Mouse (Mus musculus) E14TG2a.4 (cell line): ENCODE data around the gene Nisch.

ENCODE experiments used
- H3K27me3 ChIP-seq: 2 replicates; pipeline ENCODE4 v1.6.1; 2014; ENCODE audit warnings: low read length, control low read depth; ENCODE audit not compliant: insufficient read depth
- H3K36me3 ChIP-seq: 2 replicates; pipeline ENCODE4 v1.6.1; 2014; ENCODE audit warnings: low read length, control low read depth; ENCODE audit not compliant: insufficient read depth
- H3K4me1 ChIP-seq: replicated peaks from 2 replicates; pipeline ENCODE4 v1.6.1; 2014; ENCODE audit warnings: low read depth, low read length, control low read depth
- H3K4me3 ChIP-seq: replicated peaks from 2 replicates; pipeline ENCODE4 v1.5.1; 2014; ENCODE audit warnings: mild to moderate bottlenecking, low read length
- H3K9me3 ChIP-seq: 2 replicates; pipeline ENCODE4 v1.6.1; 2014; ENCODE audit warnings: low read length, control low read depth
- CTCF ChIP-seq: conservative IDR thresholded peaks from 2 replicates; pipeline ENCODE4 v1.5.1; 2014; ENCODE audit warnings: low read length
- NANOG ChIP-seq: IDR thresholded peaks from 2 replicates; pipeline ENCODE4 v1.6.1; 2014; ENCODE audit warnings: borderline replicate concordance, low read length, mixed read lengths
- POU5F1 ChIP-seq: IDR thresholded peaks from 2 replicates; pipeline ENCODE4 v1.6.1; 2014; ENCODE audit warnings: low read length, borderline replicate concordance

Gene Nisch

DNA sequence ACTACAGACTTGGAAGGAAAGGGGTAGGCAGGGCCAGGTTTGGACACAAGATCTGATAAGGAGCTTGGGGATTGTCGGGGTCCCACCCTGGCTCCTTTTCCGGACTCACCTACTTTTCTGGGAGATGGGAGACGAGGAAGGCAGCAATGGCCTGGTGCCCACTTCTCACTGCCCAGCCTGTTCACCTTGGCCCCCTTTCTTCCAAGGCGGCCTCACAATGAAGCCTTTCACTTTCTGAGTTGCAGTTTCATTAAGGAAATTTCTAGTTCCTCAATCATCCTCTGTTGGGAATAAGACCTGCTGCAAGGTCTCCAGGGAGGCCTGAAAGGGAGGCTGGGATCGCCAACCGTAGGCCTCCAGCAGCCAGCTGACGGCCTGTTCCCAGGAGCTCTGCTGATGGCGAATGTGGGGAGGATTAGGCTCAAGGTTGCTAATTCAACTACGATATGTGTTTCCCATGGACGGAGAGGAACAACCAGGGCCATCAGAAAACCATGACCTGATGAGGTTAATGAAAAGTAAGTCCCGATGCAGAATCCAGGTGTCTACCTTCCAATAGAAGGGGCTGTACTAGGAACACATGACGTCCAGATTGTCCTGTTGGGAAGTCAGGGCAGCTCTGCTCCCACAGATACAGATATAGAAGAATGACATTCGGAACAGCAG lies 15.8 kb upstream of the Nisch start:
- no peak for TF ChIP-seq CTCF
- no peak for TF ChIP-seq NANOG
- TF ChIP-seq POU5F1, result no peak
- Histone ChIP-seq H3K9me3 (no peaks in the 10 kb centered on the region), H3K36me3 (no peaks in the 10 kb centered on the region)

DNA sequence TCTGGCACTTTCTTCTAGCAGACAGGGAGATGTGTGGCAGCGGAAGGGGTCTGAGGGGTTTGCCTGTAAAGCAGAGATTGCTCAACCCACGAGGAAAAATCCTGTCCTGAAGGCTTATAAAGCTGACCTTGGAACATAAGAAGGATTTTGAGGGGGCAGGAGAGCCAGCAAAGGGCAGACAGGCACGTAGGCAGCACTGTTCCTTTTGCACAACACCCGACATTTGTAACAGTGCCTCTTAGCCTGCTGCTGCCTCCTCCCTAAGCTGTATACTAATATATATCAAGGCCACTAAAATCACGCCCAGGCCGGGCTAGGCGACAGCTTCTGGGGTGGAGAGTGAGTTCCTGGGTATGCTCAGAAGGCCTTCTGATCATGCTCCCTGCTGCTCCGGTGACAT lies 13.7 kb upstream of the Nisch start:
- Histone ChIP-seq H3K27me3 (peaks cover 80% of the 10 kb centered on the region), H3K4me3 (no peak overlapping the region), H3K36me3 (no peaks in the 10 kb centered on the region), H3K9me3 (no peaks in the 10 kb centered on the region), H3K4me1 (peaks cover 51% of the 10 kb centered on the region)
- no peak for TF ChIP-seq NANOG
- TF ChIP-seq CTCF, result no peak
- TF ChIP-seq POU5F1, result no peak

More for the DNA sequence above, 15.8 kb upstream of the Nisch start:
- Histone ChIP-seq H3K4me3 (no peak overlapping the region), H3K27me3 (peaks cover 60% of the 10 kb centered on the region), H3K4me1 (peaks cover 35% of the 10 kb centered on the region)

DNA sequence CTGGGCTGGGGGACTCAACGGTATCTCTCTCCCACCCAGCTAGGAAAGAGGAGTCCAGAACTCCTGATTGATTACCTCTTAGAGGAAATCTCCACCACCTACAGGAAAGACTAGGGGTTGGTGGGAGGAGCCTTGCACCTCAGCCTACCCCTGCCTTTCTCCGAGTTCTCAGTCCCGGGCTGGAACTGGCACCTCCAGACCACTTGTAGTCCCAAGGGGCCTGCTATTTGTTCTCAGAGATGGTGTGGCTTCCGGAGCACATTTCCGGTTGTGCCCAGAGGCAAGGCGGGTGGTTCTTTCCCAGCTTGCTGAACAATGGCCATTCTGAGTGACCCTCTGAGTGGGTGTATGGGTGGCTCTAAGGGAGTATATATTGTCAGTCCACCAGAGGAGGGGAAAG lies 11.5 kb upstream of the Nisch start:
- TF ChIP-seq POU5F1, result no peak
- no peak for TF ChIP-seq CTCF
- TF ChIP-seq NANOG, result no peak
- peak overlapping the region; percentile 57; the same call in 1 of the 2 replicates for H3K4me3 ChIP-seq
- no peaks in the 10 kb centered on the region for H3K9me3 ChIP-seq
- H3K36me3 ChIP-seq, result no peaks in the 10 kb centered on the region
- H3K4me1 ChIP-seq, result peaks cover 37% of the 10 kb centered on the region
- H3K27me3 ChIP-seq, result peaks cover 83% of the 10 kb centered on the region

DNA sequence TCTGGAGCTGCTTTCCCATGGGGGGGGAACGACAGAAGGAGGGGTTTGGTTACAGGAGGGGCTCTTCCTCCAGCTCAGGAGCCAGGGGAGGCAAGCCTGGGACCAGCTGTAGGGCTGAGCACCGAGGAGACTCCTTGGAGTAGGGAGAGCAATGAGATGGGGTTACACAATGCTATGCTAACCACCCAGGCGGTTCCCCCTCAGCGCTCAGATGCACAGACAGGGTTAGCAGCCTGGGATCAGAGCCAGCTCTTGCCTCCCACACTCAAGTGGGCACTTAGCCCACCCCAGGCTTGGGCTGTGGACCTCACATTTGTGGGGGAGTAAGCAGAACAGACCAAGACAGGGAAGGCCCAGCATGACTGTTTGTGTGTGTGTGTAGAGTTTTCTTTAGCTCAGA lies 10.2 kb upstream of the Nisch start:
- Histone ChIP-seq H3K36me3 (no peaks in the 10 kb centered on the region), H3K4me1 (peaks cover 34% of the 10 kb centered on the region), H3K4me3 (no peak overlapping the region), H3K9me3 (no peaks in the 10 kb centered on the region), H3K27me3 (peaks cover 82% of the 10 kb centered on the region)
- TF ChIP-seq CTCF, result no peak
- TF ChIP-seq POU5F1, result no peak
- no peak for TF ChIP-seq NANOG

DNA sequence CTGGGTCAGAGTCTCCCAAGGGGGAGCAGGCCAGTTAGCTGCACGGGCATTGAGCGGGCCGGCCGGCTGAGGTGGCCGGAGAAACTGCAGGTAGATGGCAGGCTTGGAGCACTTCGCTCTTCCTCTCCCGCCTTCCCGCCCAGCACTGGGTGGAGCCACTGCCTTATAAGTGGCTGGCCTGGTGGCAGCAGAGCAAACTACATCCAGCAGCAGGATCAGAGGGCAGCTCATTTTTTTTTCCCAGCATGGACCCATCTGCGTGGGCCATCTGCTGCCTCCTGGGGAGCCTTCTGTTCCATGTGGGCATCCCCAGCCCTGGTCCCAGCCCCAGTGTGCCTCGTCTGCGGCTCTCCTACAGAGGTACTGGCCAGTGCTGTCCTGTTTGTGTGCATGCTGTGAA lies 920 bp upstream of the Nisch start, which contains the start of gene Sema3g:
Gene Sema3g (plus strand): TSS at position 195 of the 400 bp plus-strand sequence.
- H3K36me3 ChIP-seq, result no peaks in the 10 kb centered on the region
- no peaks in the 10 kb centered on the region for H3K9me3 ChIP-seq
- peaks cover 50% of the 10 kb centered on the region for H3K27me3 ChIP-seq
- H3K4me1 ChIP-seq, result peaks cover 24% of the 10 kb centered on the region
- TF ChIP-seq NANOG, result no peak
- no peak for TF ChIP-seq POU5F1
- no peak; the same call in 1 of the 2 replicates for TF ChIP-seq CTCF
- H3K4me3 ChIP-seq, result no peak within 1 kb of the TSS

DNA sequence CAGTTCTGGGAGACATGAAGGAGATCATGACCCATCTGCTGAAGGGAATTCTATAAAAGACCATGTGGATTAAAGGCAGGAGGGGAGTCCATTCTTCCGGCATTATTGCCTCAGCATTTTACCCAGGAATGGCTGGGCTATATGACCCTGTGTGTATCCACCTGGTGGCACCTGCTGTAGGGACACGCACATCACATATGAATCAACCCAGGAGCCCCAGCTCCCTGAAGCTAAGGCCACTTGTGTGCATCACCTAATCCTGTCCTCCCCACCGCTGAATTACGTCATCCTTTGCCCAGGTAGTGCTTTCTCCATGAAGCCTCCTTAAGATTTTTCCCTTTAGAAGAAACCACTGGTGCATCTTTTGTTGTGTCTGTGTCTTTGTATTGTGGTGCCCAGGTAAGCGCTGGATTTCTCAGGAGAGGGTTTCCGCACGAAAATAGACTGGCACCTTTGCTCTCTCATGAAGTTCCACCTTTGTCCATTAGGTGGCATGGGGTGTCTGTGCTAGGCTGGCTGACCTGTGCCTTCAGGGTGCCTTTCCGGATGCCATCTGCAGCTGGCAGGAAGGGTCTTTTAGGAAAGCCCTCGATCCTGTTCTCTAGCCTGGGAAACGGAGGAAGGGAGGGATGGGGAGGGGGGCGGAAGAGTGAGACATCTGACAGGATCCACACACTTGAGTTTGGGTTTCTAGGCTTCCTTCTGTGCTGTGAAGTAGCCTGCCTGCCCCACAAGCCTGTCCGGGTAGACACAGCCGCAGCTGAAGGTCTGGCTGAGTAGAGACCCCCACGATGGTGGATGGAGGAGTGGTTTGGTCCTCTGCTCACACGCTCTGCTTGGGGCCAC lies 1.4 kb downstream of the Nisch start:
- TF ChIP-seq POU5F1, result no peak
- TF ChIP-seq CTCF, result peak; percentile 84

DNA sequence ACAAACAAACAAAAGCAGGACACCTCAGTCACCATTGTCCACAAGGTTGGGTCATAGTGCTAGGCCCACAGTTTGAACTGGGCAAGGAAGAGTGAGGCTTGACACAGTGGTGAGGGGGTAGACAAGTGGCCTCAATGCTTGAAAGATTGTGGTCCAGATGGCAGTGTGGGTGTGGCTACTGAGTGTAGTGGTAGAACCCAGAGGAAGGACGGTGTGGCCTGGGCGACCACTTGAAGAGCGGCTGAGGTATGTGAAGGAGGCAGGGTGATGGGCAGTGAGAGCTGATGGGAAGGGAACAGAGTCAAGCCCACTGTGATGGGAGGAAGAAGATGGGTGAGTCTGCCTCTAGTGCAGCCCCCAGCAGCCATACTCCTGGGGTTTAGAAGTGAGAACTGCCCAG lies 2.1 kb downstream of the Nisch start:
- H3K4me1 ChIP-seq, result peaks cover 21% of the 10 kb centered on the region
- TF ChIP-seq CTCF, result no peak
- TF ChIP-seq POU5F1, result no peak
- H3K9me3 ChIP-seq, result no peaks in the 10 kb centered on the region
- H3K27me3 ChIP-seq, result peaks cover 29% of the 10 kb centered on the region
- no peaks in the 10 kb centered on the region for H3K36me3 ChIP-seq
- H3K4me3 ChIP-seq, result no peak overlapping the region

More for the DNA sequence above, 1.4 kb downstream of the Nisch start:
- Histone ChIP-seq H3K9me3 (no peaks in the 10 kb centered on the region), H3K27me3 (peaks cover 30% of the 10 kb centered on the region), H3K4me3 (peak overlapping the region; percentile 61), H3K36me3 (no peaks in the 10 kb centered on the region), H3K4me1 (peaks cover 21% of the 10 kb centered on the region)

DNA sequence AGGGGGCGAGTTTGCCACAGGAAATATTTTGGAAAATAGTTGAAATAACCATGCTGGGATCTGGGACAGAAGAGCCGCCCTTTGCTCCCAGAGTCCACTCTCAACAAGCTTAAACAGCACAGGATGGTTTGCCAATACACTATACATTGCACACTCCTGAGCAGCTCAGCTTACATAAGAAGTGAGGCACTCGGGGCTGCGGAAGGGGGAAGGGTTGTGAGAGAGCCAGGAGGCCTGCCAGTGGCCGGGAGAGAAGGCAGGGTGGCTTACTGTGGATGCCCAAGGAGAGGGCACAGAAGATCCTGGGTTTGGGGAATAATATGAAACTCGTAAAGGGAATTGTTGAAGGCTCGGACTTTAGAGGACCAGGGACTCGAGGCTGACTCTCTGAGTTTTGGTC lies 2.9 kb downstream of the Nisch start:
- Histone ChIP-seq H3K9me3 (no peaks in the 10 kb centered on the region), H3K36me3 (no peaks in the 10 kb centered on the region), H3K4me1 (peaks cover 21% of the 10 kb centered on the region), H3K4me3 (no peak overlapping the region), H3K27me3 (peaks cover 21% of the 10 kb centered on the region)
- TF ChIP-seq NANOG, result no peak

DNA sequence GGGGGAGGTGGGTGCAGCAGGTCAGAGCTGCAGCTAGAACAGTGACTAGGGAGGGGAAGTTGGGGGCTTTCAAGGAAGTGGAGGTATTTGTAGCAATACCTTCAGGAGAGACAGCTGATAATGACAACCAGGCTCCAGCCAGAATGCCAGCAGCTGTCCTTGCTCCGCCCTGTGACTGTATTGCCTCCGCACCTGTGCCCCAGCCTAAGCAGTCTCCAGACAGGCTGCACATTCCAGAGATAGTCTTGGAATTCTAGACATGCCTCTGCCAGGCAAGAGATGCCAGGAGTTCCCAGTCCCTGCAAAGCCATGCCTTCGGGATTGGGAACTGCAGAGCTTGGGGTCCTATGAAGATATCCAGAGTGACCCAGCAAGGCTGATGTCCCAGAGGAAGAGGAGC lies 4.2 kb downstream of the Nisch start:
- H3K36me3 ChIP-seq, result no peaks in the 10 kb centered on the region
- TF ChIP-seq POU5F1, result no peak
- no peak for TF ChIP-seq NANOG
- no peak for TF ChIP-seq CTCF

More for the DNA sequence above, 4.2 kb downstream of the Nisch start:
- Histone ChIP-seq H3K27me3 (peaks cover 14% of the 10 kb centered on the region), H3K9me3 (no peaks in the 10 kb centered on the region), H3K4me3 (no peak overlapping the region), H3K4me1 (peaks cover 19% of the 10 kb centered on the region)
